Mouse (Mus musculus) kidney, adult 10 weeks (tissue): ENCODE results near the gene Lztr1. TPM values are rescaled to one million over a fixed set of nuclear protein-coding genes. Genes with fewer than 3 reads are reported as not detected.

Experiments
- polyA plus RNA-seq: library from polyadenylated mRNA; stranded (reverse); fragments of 350-450 nt; fragmentation: Illumina TruSeq; extraction: RNeasy Lipid Tissue Mini Kit (QIAGEN cat#74804); gene quantifications from one replicate; pipeline ENCODE4 v1.2.3, GENCODE M21; 2014; ENCODE audit warnings: low read depth, low replicate concordance

Lztr1 gene
- polyA plus RNA-seq: 22.8 TPM

DNA sequence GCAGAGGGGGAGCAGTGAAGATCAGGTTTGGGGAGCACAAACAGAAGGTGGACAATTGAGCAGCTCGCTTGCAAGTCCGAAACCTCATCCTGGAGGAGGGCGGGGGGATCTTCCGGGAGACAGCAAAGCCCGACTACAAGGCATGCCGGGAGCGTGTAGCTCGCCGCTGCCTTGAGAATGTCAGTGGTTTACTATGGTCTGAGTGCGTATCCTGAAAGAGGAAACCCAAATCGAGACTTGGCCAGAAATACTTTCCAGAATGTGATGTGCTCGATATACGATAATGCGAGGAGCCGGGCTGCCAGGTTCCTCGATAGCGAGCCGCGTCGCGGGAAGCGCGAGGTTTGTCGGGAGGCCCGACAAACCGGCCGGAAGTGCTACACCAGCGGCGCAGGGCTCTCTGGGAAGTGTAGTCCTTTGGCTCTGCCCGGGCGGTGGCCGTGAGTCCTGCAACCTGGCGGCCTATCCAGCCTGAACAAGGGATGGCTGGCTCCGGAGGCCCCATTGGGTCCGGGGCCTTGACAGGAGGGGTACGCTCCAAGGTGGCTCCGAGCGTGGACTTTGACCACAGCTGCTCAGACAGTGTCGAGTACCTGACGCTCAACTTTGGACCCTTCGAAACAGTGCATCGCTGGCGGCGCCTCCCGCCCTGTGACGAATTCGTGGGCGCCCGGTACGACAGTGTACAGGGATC is at the start of gene Lztr1:
Lztr1 (plus strand) TSS at position 143 of the 694 bp plus-strand sequence.

DNA sequence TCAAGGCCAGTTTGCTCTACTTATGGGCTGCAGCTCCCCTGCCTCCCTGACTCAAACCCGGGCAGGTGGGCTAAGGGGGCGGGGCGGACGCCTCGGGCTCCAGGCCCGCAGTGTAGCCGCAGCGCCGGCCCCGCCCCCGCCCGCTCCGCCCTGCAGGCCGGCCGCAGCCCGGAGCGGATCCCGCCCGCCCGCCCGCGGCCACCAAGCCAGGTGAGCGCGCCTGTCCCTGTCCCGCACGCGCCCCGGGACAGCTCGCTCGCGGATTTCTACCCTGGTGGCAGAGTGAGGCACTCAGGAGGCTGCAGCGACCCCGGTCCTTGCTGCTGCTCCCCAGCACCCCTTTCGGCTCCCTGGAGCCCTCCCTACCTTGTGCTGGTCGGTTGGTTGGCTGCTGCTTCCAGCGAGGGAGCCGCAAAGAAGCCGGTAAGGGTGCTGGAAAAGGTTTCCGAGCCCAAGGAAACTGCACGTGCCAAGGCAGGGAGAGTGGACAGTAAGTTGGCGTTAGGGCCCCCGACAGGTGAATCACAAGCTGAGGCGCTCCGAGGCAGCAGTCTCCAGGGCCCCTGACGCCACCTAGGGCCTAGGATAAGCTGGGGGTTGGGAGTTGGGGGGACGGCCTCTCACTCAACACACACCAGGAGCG is 18.9 kb upstream of the Lztr1 start, which contains the start of gene Aifm3:
Aifm3 (plus strand) TSS at position 143 of the 643 bp plus-strand sequence.

DNA sequence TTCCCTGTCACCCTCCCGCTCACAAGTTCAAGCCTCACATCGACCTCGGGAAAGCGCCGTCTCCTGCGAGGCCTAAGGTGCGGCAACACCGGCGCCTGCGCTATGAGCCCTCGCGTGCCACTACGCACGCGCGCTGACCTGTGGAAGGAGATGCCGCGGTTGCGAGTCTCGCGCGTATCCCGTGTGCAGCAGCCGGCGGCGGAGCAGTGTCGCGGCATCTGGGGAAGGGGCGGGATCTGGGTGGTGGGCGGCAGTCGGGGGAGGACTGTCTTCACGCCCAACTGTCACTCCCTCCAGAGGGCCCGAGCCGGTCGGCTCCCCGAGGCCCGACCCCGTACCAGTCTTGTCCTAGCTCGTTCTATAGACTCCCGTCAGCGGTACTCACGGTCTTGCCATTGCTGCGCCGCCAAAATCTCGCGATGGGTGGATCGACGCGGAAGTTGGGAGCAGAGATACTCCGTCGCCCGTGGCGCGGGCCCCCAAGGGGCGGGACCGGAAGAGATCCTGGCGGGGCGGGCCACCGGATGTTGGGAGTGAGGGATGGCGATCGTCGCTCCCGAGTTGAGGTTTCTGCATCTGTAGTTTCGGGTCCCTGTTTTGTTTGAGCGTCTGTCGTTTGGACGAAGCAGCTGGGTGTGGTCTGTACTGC is 22.3 kb downstream of the Lztr1 start, which contains the start of gene Thap7:
Thap7 (minus strand) TSS at position 497 of the 649 bp plus-strand sequence.

DNA sequence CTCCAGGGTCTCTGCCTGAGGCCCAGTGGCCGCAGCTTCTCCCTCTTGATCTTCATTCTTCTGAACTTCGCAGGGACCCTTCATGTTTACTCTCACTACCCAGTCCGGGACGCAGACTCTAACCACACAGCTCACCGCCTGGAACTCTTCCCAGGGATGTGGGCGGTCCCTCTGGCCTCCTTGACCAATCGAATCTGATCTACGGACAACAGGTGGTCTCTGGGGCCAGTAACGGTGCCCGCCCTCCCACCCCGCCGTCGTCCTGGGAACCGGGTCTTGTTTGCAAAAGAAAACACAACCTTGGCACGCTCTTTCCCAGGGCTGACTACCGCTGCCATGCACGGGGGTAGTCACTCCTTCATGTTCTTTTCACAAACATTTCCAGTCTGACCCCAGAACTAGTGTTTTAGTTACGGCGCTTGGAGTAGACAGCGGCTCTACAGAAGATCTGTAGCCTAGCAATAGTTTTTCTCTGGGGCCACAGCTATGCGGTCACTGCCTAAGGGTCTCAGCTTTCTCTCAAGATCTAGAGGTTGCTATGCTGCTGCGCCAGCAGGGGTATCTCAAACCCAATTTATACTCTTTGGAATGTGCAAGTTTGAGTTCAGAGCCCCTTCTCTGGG is 52.8 kb downstream of the Lztr1 start, which contains the start of gene Lrrc74b:
Lrrc74b (minus strand) TSS at position 120 of the 623 bp plus-strand sequence.

DNA sequence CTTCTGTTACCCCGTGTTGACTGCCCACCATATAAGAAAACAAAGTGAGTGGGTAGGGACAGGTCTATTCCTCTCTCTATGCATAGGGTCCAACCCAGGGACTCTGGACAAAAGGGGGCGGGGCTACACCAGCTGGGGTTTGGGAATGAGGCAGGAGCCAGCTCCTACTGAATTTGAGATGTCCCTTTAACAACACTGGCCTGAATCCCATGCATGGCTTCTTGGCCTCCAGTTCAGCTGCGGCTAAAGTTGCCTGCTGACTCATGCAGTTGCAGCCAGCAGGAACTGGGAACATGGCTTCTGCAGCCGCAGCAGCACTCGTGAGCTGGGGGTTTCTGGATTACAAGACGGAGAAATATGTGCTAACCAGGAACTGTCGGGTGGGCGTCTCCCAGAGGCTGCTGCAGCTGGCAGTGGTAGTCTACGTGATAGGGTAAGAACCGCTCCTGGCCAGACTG is 53.3 kb downstream of the Lztr1 start, which contains the start of gene P2rx6:
P2rx6 (plus strand) TSS at position 135 of the 458 bp plus-strand sequence.

Other genes with a start within 250 kb of the Lztr1 start
- gene Tmem191c, start 232.6 kb upstream of the Lztr1 start, polyA plus RNA-seq: not detected
- 1.4 TPM for gene Serpind1, start 177.3 kb upstream of the Lztr1 start, polyA plus RNA-seq
- gene Snap29, start 102.7 kb upstream of the Lztr1 start, polyA plus RNA-seq: 101 TPM
- gene Pi4ka, start 102.4 kb upstream of the Lztr1 start, polyA plus RNA-seq: 27.7 TPM
- gene Crkl, start 56.7 kb upstream of the Lztr1 start, polyA plus RNA-seq: 22.6 TPM
- 0.32 TPM for gene Aifm3, start 19.1 kb upstream of the Lztr1 start, polyA plus RNA-seq
- 1.1 TPM for gene Thap7, start 22.4 kb downstream of the Lztr1 start, polyA plus RNA-seq
- not detected for gene Lrrc74b, start 52.6 kb downstream of the Lztr1 start, polyA plus RNA-seq
- gene P2rx6, start 53.2 kb downstream of the Lztr1 start, polyA plus RNA-seq: not detected
- gene Slc7a4, start 74.5 kb downstream of the Lztr1 start, polyA plus RNA-seq: not detected
- 17.9 TPM for gene Smpd4, start 110.7 kb downstream of the Lztr1 start, polyA plus RNA-seq
- gene Ccdc74a, start 137.8 kb downstream of the Lztr1 start, polyA plus RNA-seq: not detected
- gene Med15, start 224.2 kb downstream of the Lztr1 start, polyA plus RNA-seq: 3.7 TPM